Comparison of ENCODE assay signal across 11 mouse cellular contexts in genomic region chr6:87335935-87336295, GRCm38 (mm10). TPM values are rescaled to one million over a fixed set of nuclear protein-coding genes. Genes with fewer than 3 reads are reported as not detected.
A peak's percentile ranks its signal among the peaks of the same experiment; 100 is the strongest.
DNase-seq lines count a peak whose midpoint lies in the region; ATAC-seq and TF ChIP-seq lines count a peak whose summit lies in the region.
"Had no signal": no experiment of that assay in that cellular context is flagged by ENCODE, and none has a peak within 500 bp of the region (broad histone marks: within the 10 kb centered on the region; RNA-seq: fewer than 3 reads in every experiment).

No protein-coding gene starts in this region.

- peaks cover 8% of the 10 kb centered on the region for H3K79me2 ChIP-seq in myocyte (ENCODE audit: control insufficient read depth, insufficient read depth)

- no peaks in the 10 kb centered on the region for H3K9me3 ChIP-seq in forebrain, embryonic 10.5 days
- no peaks in the 10 kb centered on the region for H3K9me3 ChIP-seq in forebrain, embryonic 12.5 days
- no peaks in the 10 kb centered on the region for H3K9me3 ChIP-seq in intestine, embryonic 16.5 days (ENCODE audit: control insufficient read depth, low read length)

- H3K36me3 ChIP-seq in forebrain, embryonic 10.5 days (replicated peaks), result no peaks in the 10 kb centered on the region
- no peaks in the 10 kb centered on the region for H3K36me3 ChIP-seq in forebrain, embryonic 12.5 days (replicated peaks)
- H3K36me3 ChIP-seq in intestine, embryonic 16.5 days (ENCODE audit: control insufficient read depth, insufficient read depth, low read length), result no peaks in the 10 kb centered on the region
- no peaks in the 10 kb centered on the region for H3K36me3 ChIP-seq in myocyte (ENCODE audit: control insufficient read depth, insufficient read depth)

- TF ChIP-seq POLR2A in myocyte (IDR thresholded peaks at IDR 0.05; ENCODE audit: insufficient read length, low read depth), result no peak

- H3K27me3 ChIP-seq in forebrain, embryonic 10.5 days (ENCODE audit: poor library complexity, severe bottlenecking), result peaks cover 20% of the 10 kb centered on the region
- H3K27me3 ChIP-seq in forebrain, embryonic 12.5 days, result 0 out of 2 replicates have a peak, but pooled peaks cover 3% of the 10 kb centered on the region
- H3K27me3 ChIP-seq in intestine, embryonic 16.5 days (replicated peaks; ENCODE audit: control insufficient read depth, insufficient read depth, low read length), result peaks cover 4% of the 10 kb centered on the region; the same call in 1 of the 2 replicates
- peaks cover 5% of the 10 kb centered on the region for H3K27me3 ChIP-seq in myocyte (ENCODE audit: control insufficient read depth, insufficient read depth, insufficient read length)

- TF ChIP-seq CTCF in layer of hippocampus, adult 2 months (conservative IDR thresholded peaks at IDR 0.05), result no peak

- peak overlapping the region; percentile 72; the same call in 1 of the 2 replicates for H3K4me3 ChIP-seq in forebrain, embryonic 10.5 days
- no peak overlapping the region for H3K4me3 ChIP-seq in forebrain, embryonic 12.5 days (replicated peaks)
- H3K4me3 ChIP-seq in layer of hippocampus, adult 2 months, result peak overlapping the region; percentile 63
- 0 out of 2 replicates have a peak overlapping the region, but pooled peaks have one; percentile 75 for H3K4me3 ChIP-seq in intestine, embryonic 16.5 days (ENCODE audit: low read length)
- peak overlapping the region; percentile 50 for H3K4me3 ChIP-seq in myocyte

- peaks cover 28% of the 10 kb centered on the region for H3K4me1 ChIP-seq in forebrain, embryonic 10.5 days
- H3K4me1 ChIP-seq in forebrain, embryonic 12.5 days, result peaks cover 27% of the 10 kb centered on the region
- 0 out of 2 replicates have a peak, but pooled peaks cover 2% of the 10 kb centered on the region for H3K4me1 ChIP-seq in intestine, embryonic 16.5 days (ENCODE audit: control insufficient read depth, insufficient read depth, low read length)

- H3K27ac ChIP-seq in forebrain, embryonic 10.5 days, result no peak overlapping the region
- H3K27ac ChIP-seq in forebrain, embryonic 12.5 days, result no peak overlapping the region
- 0 out of 2 replicates have a peak overlapping the region, but pooled peaks have one; percentile 10 for H3K27ac ChIP-seq in layer of hippocampus, adult 2 months
- no peak overlapping the region for H3K27ac ChIP-seq in intestine, embryonic 16.5 days (ENCODE audit: low read length)

- DNase-seq in forebrain, embryonic 10.5 days (ENCODE audit: extremely low spot score, low spot score), result no peak
- no peak for DNase-seq in layer of hippocampus, adult 2 months (ENCODE audit: low spot score in 2 of 2)
- no peak for DNase-seq in layer of hippocampus, postnatal 25 days (ENCODE audit: extremely low spot score in 1 of 2, low spot score in 1 of 2)
- DNase-seq in cerebellum, adult 11 months, result no peak
- no peak for DNase-seq in urinary bladder, postnatal 36 days (ENCODE audit: low spot score in 2 of 2)

- 33% methylated on average over 6 of the region's 6 CpGs for WGBS in forebrain, embryonic 10.5 days
- WGBS in forebrain, embryonic 12.5 days, result 36% methylated on average over 6 of the region's 6 CpGs
- WGBS in intestine, embryonic 16.5 days, result 25% methylated on average over 6 of the region's 6 CpGs

- H3ac ChIP-seq in myocyte (ENCODE audit: control insufficient read depth, insufficient read length), result peak overlapping the region; percentile 35

- no peak for ATAC-seq in forebrain, embryonic 12.5 days (ENCODE audit: low FRiP score)
- ATAC-seq in intestine, embryonic 16.5 days, result no peak; the same call in 1 of the 2 replicates

- H3K9ac ChIP-seq in forebrain, embryonic 12.5 days, result no peak overlapping the region
- H3K9ac ChIP-seq in intestine, embryonic 16.5 days (ENCODE audit: low read depth, low read length), result no peak overlapping the region

- no peak overlapping the region for H3K4me2 ChIP-seq in forebrain, embryonic 12.5 days
- H3K4me2 ChIP-seq in intestine, embryonic 16.5 days (ENCODE audit: low read depth, low read length), result peak overlapping the region; percentile 87
- H3K4me2 ChIP-seq in myocyte (ENCODE audit: low read depth), result no peak overlapping the region

TF ChIP-seq in myocyte, 11 proteins besides CTCF, POLR2A, EP300 and RAD21:
- TF ChIP-seq CEBPB (IDR thresholded peaks at IDR 0.05; ENCODE audit: insufficient read depth, poor library complexity, severe bottlenecking), result no peak
- no peak for TF ChIP-seq TCF12 (IDR thresholded peaks at IDR 0.05; ENCODE audit: insufficient read depth, poor library complexity, severe bottlenecking)
- TF ChIP-seq MAX (IDR thresholded peaks at IDR 0.05; ENCODE audit: low read depth), result no peak
- no peak for TF ChIP-seq REST (IDR thresholded peaks at IDR 0.05; ENCODE audit: insufficient read depth, insufficient read length)
- TF ChIP-seq SRF (IDR thresholded peaks at IDR 0.05; ENCODE audit: control insufficient read depth, insufficient read length, low read depth), result no peak
- no peak for TF ChIP-seq MYOD1 (IDR thresholded peaks at IDR 0.05; ENCODE audit: control insufficient read depth in 1 of 3, insufficient read length in 2 of 3, low read depth in 2 of 3)
- no peak for TF ChIP-seq E2F4 (IDR thresholded peaks at IDR 0.05; ENCODE audit: insufficient read depth)
- TF ChIP-seq POLR2AphosphoS2 (IDR thresholded peaks at IDR 0.05; ENCODE audit: insufficient read length, low read depth), result no peak
- no peak for TF ChIP-seq USF1 (IDR thresholded peaks at IDR 0.05; ENCODE audit: low read depth)
- no peak for TF ChIP-seq TCF3 (IDR thresholded peaks at IDR 0.05; ENCODE audit: insufficient read length, low read depth)
- no peak for TF ChIP-seq MYOG (IDR thresholded peaks at IDR 0.05; ENCODE audit: control insufficient read depth in 1 of 3, insufficient read depth in 1 of 3, insufficient read length in 2 of 3, low read depth in 2 of 3)
TF ChIP-seq in myocyte: peak in this region for 0.

RNA-seq across cellular contexts. Expression of gene Antxr1, which starts 0.3 kb away (rescaled TPM):
- polyA plus RNA-seq in forebrain, embryonic 10.5 days (2016; fragmentation: Nextera tagmentation; extraction: Ambion mirVana), result 3.7 and 4.3 TPM in 2 replicates
- polyA plus RNA-seq in forebrain, embryonic 12.5 days (2016; fragmentation: Nextera tagmentation; extraction: Ambion mirVana), result 4.2 and 4.3 TPM in 2 replicates
- total RNA-seq in layer of hippocampus, adult 2 months (2021), result 10 to 100 TPM in 1 of 2 experiments, 1 to 10 TPM in 1; 9.7 to 10.7 TPM
- total RNA-seq in layer of hippocampus, postnatal 25 days (2021), result 10 to 100 TPM; 10.1 to 11.8 TPM
- 3.9 and 4.1 TPM in 2 replicates for polyA plus RNA-seq in intestine, embryonic 16.5 days (2015; fragmentation: Nextera tagmentation; extraction: Ambion mirVana)
- 8.6 TPM for polyA plus RNA-seq in myocyte (2012; fragmentation: generic; extraction: Trizol)

RNA-seq across cellular contexts. Expression of gene Gkn1, which starts 14.8 kb away (rescaled TPM):
- not detected in 2 replicates for polyA plus RNA-seq in forebrain, embryonic 10.5 days (2016; fragmentation: Nextera tagmentation; extraction: Ambion mirVana)
- polyA plus RNA-seq in forebrain, embryonic 12.5 days (2016; fragmentation: Nextera tagmentation; extraction: Ambion mirVana), result not detected in 2 replicates
- total RNA-seq in layer of hippocampus, adult 2 months (2021), result not detected
- not detected for total RNA-seq in layer of hippocampus, postnatal 25 days (2021)
- polyA plus RNA-seq in intestine, embryonic 16.5 days (2015; fragmentation: Nextera tagmentation; extraction: Ambion mirVana), result not detected in 2 replicates
- polyA plus RNA-seq in myocyte (2012; fragmentation: generic; extraction: Trizol), result not detected
- total RNA-seq: common myeloid progenitor, adult 5-6 weeks; gastrocnemius, postnatal 25 days had no signal
- polyA plus RNA-seq: limb, embryonic 11.5 days had no signal

RNA-seq across cellular contexts. Expression of gene Gkn2, which starts 37.2 kb away (rescaled TPM):
- polyA plus RNA-seq in forebrain, embryonic 10.5 days (2016; fragmentation: Nextera tagmentation; extraction: Ambion mirVana), result not detected in 2 replicates
- polyA plus RNA-seq in forebrain, embryonic 12.5 days (2016; fragmentation: Nextera tagmentation; extraction: Ambion mirVana), result not detected in 2 replicates
- not detected for total RNA-seq in layer of hippocampus, adult 2 months (2021)
- total RNA-seq in layer of hippocampus, postnatal 25 days (2021), result not detected
- not detected in 2 replicates for polyA plus RNA-seq in intestine, embryonic 16.5 days (2015; fragmentation: Nextera tagmentation; extraction: Ambion mirVana)
- not detected for polyA plus RNA-seq in myocyte (2012; fragmentation: generic; extraction: Trizol)
- total RNA-seq: common myeloid progenitor, adult 5-6 weeks; gastrocnemius, postnatal 25 days had no signal
- polyA plus RNA-seq: limb, embryonic 11.5 days had no signal

RNA-seq across cellular contexts. Expression of gene Gkn3, which starts 52.8 kb away (rescaled TPM):
- polyA plus RNA-seq in forebrain, embryonic 10.5 days (2016; fragmentation: Nextera tagmentation; extraction: Ambion mirVana), result not detected in 2 replicates
- polyA plus RNA-seq in forebrain, embryonic 12.5 days (2016; fragmentation: Nextera tagmentation; extraction: Ambion mirVana), result 0.31 TPM in 1 of 2 replicates, not detected in the other
- 1 to 10 TPM; 2.0 to 3.6 TPM for total RNA-seq in layer of hippocampus, adult 2 months (2021)
- 1 to 10 TPM; 2.5 to 3.6 TPM for total RNA-seq in layer of hippocampus, postnatal 25 days (2021)
- 0.21 and 0.38 TPM in 2 replicates for polyA plus RNA-seq in intestine, embryonic 16.5 days (2015; fragmentation: Nextera tagmentation; extraction: Ambion mirVana)
- polyA plus RNA-seq in myocyte (2012; fragmentation: generic; extraction: Trizol), result not detected
- total RNA-seq: common myeloid progenitor, adult 5-6 weeks had no signal
- polyA plus RNA-seq: limb, embryonic 11.5 days had no signal
